Mouse (Mus musculus) cerebellum, adult (tissue): ENCODE measurements around the gene Olfr1163.
"Not testable (repeated sequence)": the region's sequence is repeated elsewhere in the genome, so short reads cannot be mapped to it uniquely, and the experiment has no call there.

Source experiments
- ATAC-seq: cut with Nextera tagmentation; 2 replicates; pipeline ENCODE4 v1.9.2; 2017; ENCODE audit warnings: mild to moderate bottlenecking, moderate library complexity, mixed read lengths; ENCODE audit not compliant: insufficient number of reproducible peaks, low FRiP score, low TSS enrichment

The Olfr1163 gene

GRCm38 (mm10) chr2:88071730-88072129 lies at the start of gene Olfr1163:
TSS of gene Olfr1163 (minus strand) at chr2:88071830.
- ATAC-seq, result no peak

- no peak for ATAC-seq
These were observed 22.2 kb upstream of the Olfr1163 start, which contains the start of gene Olfr1164 for GRCm38 (mm10) chr2:88093866-88094265. TSS of gene Olfr1164 (minus strand) at chr2:88093966.

GRCm38 (mm10) chr2:88063587-88063986 lies 8.0 kb downstream of the Olfr1163 start:
- no peak for ATAC-seq

GRCm38 (mm10) chr2:88051029-88051428 lies 20.6 kb downstream of the Olfr1163 start, which contains the start of gene Olfr1162:
TSS of gene Olfr1162 (minus strand) at chr2:88051129.
- no peak for ATAC-seq

GRCm38 (mm10) chr2:88037599-88037998 lies 34.0 kb downstream of the Olfr1163 start, which contains the start of gene Olfr73:
TSS of gene Olfr73 (minus strand) at chr2:88037699.
- ATAC-seq, result no peak

GRCm38 (mm10) chr2:88022474-88022873 lies 49.2 kb downstream of the Olfr1163 start, which contains the start of gene Olfr1161:
TSS of gene Olfr1161 (plus strand) at chr2:88022774.
- ATAC-seq, result not testable (repeated sequence)
